Comparison of ENCODE assay signal across 22 mouse cellular contexts in the genomic region with DNA sequence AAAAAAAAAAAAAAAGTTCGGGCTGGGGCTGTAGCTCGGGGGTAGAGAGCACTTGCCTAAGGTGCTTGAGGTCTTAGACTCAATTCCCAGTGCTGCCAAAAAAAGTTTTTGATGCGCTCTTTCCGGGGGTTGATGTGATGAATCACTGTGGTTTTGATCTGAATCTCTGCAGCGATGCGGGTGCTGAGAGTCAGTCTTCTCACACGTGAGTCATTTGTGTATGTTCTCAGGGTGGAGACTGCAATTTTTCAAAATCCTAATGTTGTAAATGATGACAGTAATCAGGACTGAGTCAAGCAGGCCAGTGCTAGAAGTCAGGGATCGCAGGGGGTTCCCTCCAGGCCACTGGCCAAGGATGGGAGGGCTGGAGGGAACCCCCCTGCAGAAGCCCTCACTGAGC. TPM values are rescaled to one million over a fixed set of nuclear protein-coding genes. Genes with fewer than 3 reads are reported as not detected.
DNase-seq lines count a peak whose midpoint lies in the region; ATAC-seq and TF ChIP-seq lines count a peak whose summit lies in the region.
"Had no signal": no experiment of that assay in that cellular context is flagged by ENCODE, and none has a peak within 500 bp of the region (broad histone marks: within the 10 kb centered on the region; RNA-seq: fewer than 3 reads in every experiment).

No protein-coding gene starts in this region.

- no peaks in the 10 kb centered on the region for H3K79me2 ChIP-seq in myocyte (ENCODE audit: control insufficient read depth, insufficient read depth)

- H3K9me3 ChIP-seq in E14TG2a.4 (ENCODE audit: low read length), result no peaks in the 10 kb centered on the region
- H3K9me3 ChIP-seq: embryonic facial prominence, embryonic 12.5 days; forebrain, embryonic 15.5 days; heart, embryonic 10.5 days; hindbrain, embryonic 13.5 days; kidney, embryonic 15.5 days; neural tube, embryonic 13.5 days had no signal

- H3K27ac ChIP-seq in kidney, adult 2 months (ENCODE audit: insufficient read depth, low read depth, low read length), result no peak overlapping the region
- H3K27ac ChIP-seq: embryonic facial prominence, embryonic 12.5 days; forebrain, embryonic 15.5 days; heart, embryonic 10.5 days; hindbrain, embryonic 13.5 days; kidney, embryonic 15.5 days; neural tube, embryonic 13.5 days had no signal

- H3K27me3 ChIP-seq in E14TG2a.4 (ENCODE audit: insufficient read depth, low read length) (peaks cover 25% of the 10 kb centered on the region), myocyte (ENCODE audit: control insufficient read depth, insufficient read depth, insufficient read length) (peaks cover 7% of the 10 kb centered on the region)
- no peaks in the 10 kb centered on the region for H3K27me3 ChIP-seq in kidney, adult 2 months (replicated peaks; ENCODE audit: control insufficient read depth, insufficient read depth, low read length)
- H3K27me3 ChIP-seq: embryonic facial prominence, embryonic 12.5 days; forebrain, embryonic 15.5 days; kidney, embryonic 15.5 days; neural tube, embryonic 13.5 days had no signal

- ATAC-seq in frontal cortex, adult (ENCODE audit: low TSS enrichment), result peak; percentile 50; the same call in 1 of the 2 replicates
- ATAC-seq: forebrain, embryonic 15.5 days had no signal

- TF ChIP-seq POLR2A in myocyte (IDR thresholded peaks at IDR 0.05; ENCODE audit: insufficient read length, low read depth), result no peak
- TF ChIP-seq POLR2A in kidney, adult 2 months (IDR thresholded peaks at IDR 0.05; ENCODE audit: low read depth, low read length), result no peak

- H3K4me3 ChIP-seq in E14TG2a.4 (replicated peaks; ENCODE audit: low read length) (0 out of 2 replicates have a peak overlapping the region, but pooled peaks have one; percentile 13), myocyte (no peak overlapping the region)
- no peak overlapping the region for H3K4me3 ChIP-seq in kidney, adult 2 months (ENCODE audit: insufficient read depth, low read depth, low read length)
- H3K4me3 ChIP-seq: embryonic facial prominence, embryonic 12.5 days; forebrain, embryonic 15.5 days; heart, embryonic 10.5 days; hindbrain, embryonic 13.5 days; kidney, embryonic 15.5 days; neural tube, embryonic 13.5 days had no signal

- no peak for TF ChIP-seq CTCF in E14TG2a.4 (conservative IDR thresholded peaks at IDR 0.05; ENCODE audit: low read length)
- no peak for TF ChIP-seq CTCF in kidney, adult 2 months (conservative IDR thresholded peaks at IDR 0.05; ENCODE audit: insufficient read depth, insufficient read length, low read depth, low read length)

- H3K4me1 ChIP-seq in E14TG2a.4 (replicated peaks; ENCODE audit: low read depth, low read length), result peaks cover 12% of the 10 kb centered on the region
- no peaks in the 10 kb centered on the region for H3K4me1 ChIP-seq in kidney, adult 2 months (ENCODE audit: control insufficient read depth, insufficient read depth, low read length)
- H3K4me1 ChIP-seq: embryonic facial prominence, embryonic 12.5 days; forebrain, embryonic 15.5 days; heart, embryonic 10.5 days; hindbrain, embryonic 13.5 days; kidney, embryonic 15.5 days; neural tube, embryonic 13.5 days had no signal

- H3K36me3 ChIP-seq in E14TG2a.4 (ENCODE audit: insufficient read depth, low read length) (no peaks in the 10 kb centered on the region), myocyte (ENCODE audit: control insufficient read depth, insufficient read depth) (no peaks in the 10 kb centered on the region)
- no peaks in the 10 kb centered on the region for H3K36me3 ChIP-seq in kidney, adult 2 months (ENCODE audit: control insufficient read depth, insufficient read depth, low read length)
- H3K36me3 ChIP-seq: embryonic facial prominence, embryonic 12.5 days; forebrain, embryonic 15.5 days; heart, embryonic 10.5 days; hindbrain, embryonic 13.5 days; kidney, embryonic 15.5 days; neural tube, embryonic 13.5 days had no signal

- no peak for DNase-seq in frontal cortex, postnatal 10 days (ENCODE audit: low spot score in 2 of 2)
- peak; percentile 64 for DNase-seq in brain, adult 2 months (ENCODE audit: low read depth, low spot score)
- no peak for DNase-seq in thymus, postnatal 14 days
- no peak for DNase-seq in kidney, adult 2 months
- no peak for DNase-seq in kidney, adult 8-10 months
- DNase-seq: cerebellum, adult 9-10 months; heart, postnatal 14 days; kidney, postnatal 4 days; lung, adult 18-20 months; lung, postnatal 36 days; right cerebral cortex, postnatal 25 days; thymus, adult 2 months had no signal

- H3ac ChIP-seq in myocyte (ENCODE audit: control insufficient read depth, insufficient read length), result no peak overlapping the region

- H3K4me2 ChIP-seq in myocyte (ENCODE audit: low read depth), result peak overlapping the region; percentile 49
- H3K4me2 ChIP-seq: embryonic facial prominence, embryonic 12.5 days; forebrain, embryonic 15.5 days; hindbrain, embryonic 13.5 days; kidney, embryonic 15.5 days; liver, embryonic 11.5 days; neural tube, embryonic 13.5 days had no signal

- 70% methylated on average over 8 of the region's 8 CpGs for WGBS in kidney, adult 2 months

TF ChIP-seq in myocyte, 11 proteins besides CTCF, POLR2A, EP300 and RAD21:
- TF ChIP-seq TCF12 (IDR thresholded peaks at IDR 0.05; ENCODE audit: insufficient read depth, poor library complexity, severe bottlenecking), result no peak
- no peak for TF ChIP-seq TCF3 (IDR thresholded peaks at IDR 0.05; ENCODE audit: insufficient read length, low read depth)
- no peak for TF ChIP-seq CEBPB (IDR thresholded peaks at IDR 0.05; ENCODE audit: insufficient read depth, poor library complexity, severe bottlenecking)
- no peak for TF ChIP-seq E2F4 (IDR thresholded peaks at IDR 0.05; ENCODE audit: insufficient read depth)
- TF ChIP-seq USF1 (IDR thresholded peaks at IDR 0.05; ENCODE audit: low read depth), result no peak
- no peak for TF ChIP-seq SRF (IDR thresholded peaks at IDR 0.05; ENCODE audit: control insufficient read depth, insufficient read length, low read depth)
- no peak for TF ChIP-seq POLR2AphosphoS2 (IDR thresholded peaks at IDR 0.05; ENCODE audit: insufficient read length, low read depth)
- no peak for TF ChIP-seq MYOG (IDR thresholded peaks at IDR 0.05; ENCODE audit: control insufficient read depth in 1 of 3, insufficient read depth in 1 of 3, insufficient read length in 2 of 3, low read depth in 2 of 3)
- TF ChIP-seq MAX (IDR thresholded peaks at IDR 0.05; ENCODE audit: low read depth), result no peak
- no peak for TF ChIP-seq REST (IDR thresholded peaks at IDR 0.05; ENCODE audit: insufficient read depth, insufficient read length)
- no peak for TF ChIP-seq MYOD1 (IDR thresholded peaks at IDR 0.05; ENCODE audit: control insufficient read depth in 1 of 3, insufficient read length in 2 of 3, low read depth in 2 of 3)

RNA-seq across cellular contexts. Expression of gene Rybp, which starts 26.9 kb away (rescaled TPM):
- polyA plus RNA-seq in myocyte (2012; fragmentation: generic; extraction: Trizol), result 9.5 TPM
- 19.4 and 23.0 TPM in 2 replicates for polyA plus RNA-seq in kidney, adult 2 months (2012; rRNA removed)
